Mouse (Mus musculus) gastrocnemius, postnatal 36 days (tissue): ENCODE results near the gene Krtap19-4. TPM values are rescaled to one million over a fixed set of nuclear protein-coding genes. Genes with fewer than 3 reads are reported as not detected.

Experiments used
- DNase-seq, 2 experiments: peaks; one replicate each; pipeline ENCODE4 v3.0.0; 2022
- intact Hi-C: fragments of 180-260 bp; cut with DNase I; formaldehyde crosslinking; loops from one replicate; pipeline ENCODE4 v1.15.1; 2025
- long read RNA-seq, 2 experiments: library from polyadenylated mRNA; stranded (forward); transcript quantifications; one replicate each; pipeline ENCODE4 v2.0.0; 2021
- total RNA-seq, 2 experiments: library from RNA; stranded (reverse); gene quantifications; 2 replicates each; pipeline ENCODE4 v1.2.3; 2021

Krtap19-4 gene
- not detected for total RNA-seq
- long read RNA-seq, experiment 1 = 0 reads
- long read RNA-seq, experiment 2 = 0 reads

- intact Hi-C loops = no loop called here
- DNase-seq = no peak
These were observed at the start of gene Krtap19-4 for GRCm38 (mm10) chr16:88884989-88885388. Krtap19-4 (minus strand) TSS chr16:88885089.

- intact Hi-C loops = no loop called here
These were observed 47.3 kb upstream of the Krtap19-4 start, which contains the start of gene Krtap19-9b for GRCm38 (mm10) chr16:88932165-88932564. Krtap19-9b (minus strand) TSS chr16:88932265.

GRCm38 (mm10) chr16:88896357-88896756 lies 11.5 kb upstream of the Krtap19-4 start, which contains the start of gene Krtap19-5:
Krtap19-5 (minus strand) TSS chr16:88896457.
- intact Hi-C loops = no loop called here
- no peak for DNase-seq

More at GRCm38 (mm10) chr16:88932165-88932564, 47.3 kb upstream of the Krtap19-4 start, which contains the start of gene Krtap19-9b:
- no peak for DNase-seq

DNA sequence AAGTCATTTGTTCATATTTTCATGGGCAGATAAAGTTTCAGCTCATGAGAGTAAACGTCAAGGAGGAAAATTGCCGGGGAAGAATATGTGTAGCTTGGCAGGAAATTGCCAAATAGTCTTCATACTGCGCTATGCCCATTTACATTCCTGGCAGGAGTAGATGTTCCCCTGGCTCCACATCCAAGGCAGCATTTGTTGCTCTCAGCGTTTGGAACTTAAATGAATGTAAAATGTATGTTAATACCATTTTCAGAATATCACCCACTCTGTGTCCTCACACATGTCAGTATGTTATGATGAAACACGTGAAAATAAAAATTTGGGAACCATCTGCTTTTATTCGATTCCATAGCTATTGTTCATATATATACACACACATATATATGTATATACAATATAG lies 2.0 kb upstream of the Krtap19-4 start:
- intact Hi-C loops = no loop called here
- no peak for DNase-seq

GRCm38 (mm10) chr16:88877938-88878337 lies 7.0 kb downstream of the Krtap19-4 start, which contains the start of gene Krtap19-3:
Krtap19-3 (minus strand) TSS chr16:88878038.
- no peak for DNase-seq
- intact Hi-C loops = no loop called here

DNA sequence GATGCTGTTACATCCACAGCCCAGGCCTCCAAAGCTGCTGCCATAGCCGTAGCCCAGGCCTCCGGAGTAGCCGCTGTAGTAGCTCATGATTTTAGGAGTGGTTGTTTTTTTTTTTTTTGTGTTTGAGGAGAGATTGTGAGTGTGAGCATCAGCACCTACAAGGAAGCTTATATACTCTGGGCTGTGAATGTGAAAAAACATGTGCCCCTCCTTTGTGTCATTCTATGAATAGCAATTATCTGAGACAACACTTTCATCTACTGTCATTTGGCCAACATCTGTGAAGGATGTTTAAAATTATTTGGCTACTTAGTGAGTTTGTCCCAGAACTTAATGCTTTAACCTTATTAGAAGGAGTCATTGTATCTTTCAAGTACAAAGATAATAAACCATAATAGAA lies 10.7 kb downstream of the Krtap19-4 start, which contains the start of gene Krtap19-2:
Gene Krtap19-2 (minus strand): TSS at position 101 of the 400 bp plus-strand sequence.
- intact Hi-C loops = no loop called here
- no peak for DNase-seq

GRCm38 (mm10) chr16:88869311-88869710 lies 15.6 kb downstream of the Krtap19-4 start, which contains the start of gene Krtap19-1:
Krtap19-1 (minus strand) TSS chr16:88869411.
- no peak for DNase-seq
- intact Hi-C loops = no loop called here

GRCm38 (mm10) chr16:88864887-88865407 lies 19.9 kb downstream of the Krtap19-4 start:
- DNase-seq = no peak
- intact Hi-C loops = no loop called here

DNA sequence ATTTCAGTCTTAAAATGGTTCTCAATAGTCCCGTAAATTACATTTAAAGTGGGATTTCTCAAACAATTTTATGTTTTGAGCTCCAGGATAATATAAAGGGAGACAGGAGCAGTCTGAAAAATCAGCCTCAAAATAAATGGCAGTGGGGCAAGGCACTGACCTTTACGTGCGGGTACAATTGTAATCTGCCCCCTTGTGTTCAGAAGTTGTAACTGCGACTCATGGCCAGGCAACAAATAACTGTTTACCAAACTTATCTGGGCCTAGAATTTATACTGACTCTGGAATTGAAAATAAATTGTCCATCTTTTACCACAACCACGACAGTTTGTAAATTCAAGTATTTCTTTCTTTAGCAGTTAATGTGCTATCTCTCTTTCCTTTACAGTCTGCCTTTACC lies 33.4 kb downstream of the Krtap19-4 start:
- intact Hi-C loops = loop anchor here (5.0 kb wide), 1 partner anchor 194 kb away; no protein-coding TSS in a partner anchor
- no peak for DNase-seq

DNA sequence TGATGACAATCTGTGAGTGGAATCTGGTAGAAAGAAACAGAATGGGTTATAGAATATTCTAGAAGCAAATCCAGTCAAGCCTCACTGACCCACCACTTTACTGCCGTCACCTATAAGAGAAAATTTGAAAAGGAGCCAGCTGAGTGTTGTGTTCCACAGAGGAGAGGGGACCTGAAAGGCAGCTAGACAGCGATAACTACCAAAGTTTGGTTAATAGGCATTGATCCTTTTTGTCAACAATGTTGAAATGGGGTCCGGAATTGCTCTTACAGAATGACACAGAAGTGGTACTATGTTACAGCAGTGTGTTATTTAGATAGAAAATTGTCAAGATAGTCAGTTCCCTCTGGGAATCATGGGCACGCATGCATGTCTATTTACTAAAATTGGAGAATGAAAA lies 36.3 kb downstream of the Krtap19-4 start:
- DNase-seq = no peak
- intact Hi-C loops = no loop called here

- intact Hi-C loops = no loop called here
- DNase-seq = no peak
These were observed 37.5 kb downstream of the Krtap19-4 start for GRCm38 (mm10) chr16:88847363-88847762.

Other genes starting within 250 kb of the Krtap19-4 start
- gene Krtap26-1, start 237.3 kb downstream of the Krtap19-4 start, total RNA-seq = not detected
- gene Krtap27-1, start 213.4 kb downstream of the Krtap19-4 start, total RNA-seq = not detected
- not detected for gene 2310061N02Rik, start 177.1 kb downstream of the Krtap19-4 start, total RNA-seq
- not detected for gene Krtap13-1, start 156.2 kb downstream of the Krtap19-4 start, total RNA-seq
- not detected for gene Krtap13, start 133.5 kb downstream of the Krtap19-4 start, total RNA-seq
- gene 2310034C09Rik, start 126.2 kb downstream of the Krtap19-4 start, total RNA-seq = not detected
- not detected for gene 2310057N15Rik, start 110.9 kb downstream of the Krtap19-4 start, total RNA-seq
- not detected for gene Gm5965, start 107.2 kb downstream of the Krtap19-4 start, total RNA-seq
- not detected for gene Gm20741, start 72.9 kb downstream of the Krtap19-4 start, total RNA-seq
- not detected for gene Krtap15, start 64.9 kb downstream of the Krtap19-4 start, total RNA-seq
- gene Krtap14, start 58.9 kb downstream of the Krtap19-4 start, total RNA-seq = not detected
- not detected for gene Krtap19-1, start 15.7 kb downstream of the Krtap19-4 start, total RNA-seq
- not detected for gene Krtap19-2, start 10.8 kb downstream of the Krtap19-4 start, total RNA-seq
- not detected for gene Krtap19-3, start 7.1 kb downstream of the Krtap19-4 start, total RNA-seq
- gene Krtap19-5, start 11.4 kb upstream of the Krtap19-4 start, total RNA-seq = not detected
- gene Krtap19-9b, start 47.2 kb upstream of the Krtap19-4 start, total RNA-seq = not detected
- not detected for gene Krtap16-3, start 77.8 kb upstream of the Krtap19-4 start, total RNA-seq
- gene Krtap22-2, start 125.7 kb upstream of the Krtap19-4 start, total RNA-seq = not detected
- gene Gm10229, start 130.2 kb upstream of the Krtap19-4 start, total RNA-seq = not detected
- not detected for gene Krtap6-1, start 146.6 kb upstream of the Krtap19-4 start, total RNA-seq
- not detected for gene Gm10228, start 156.4 kb upstream of the Krtap19-4 start, total RNA-seq
- gene Krtap6-5, start 162.8 kb upstream of the Krtap19-4 start, total RNA-seq = not detected
- not detected for gene 1110025L11Rik, start 178.9 kb upstream of the Krtap19-4 start, total RNA-seq
- gene Krtap6-3, start 198.9 kb upstream of the Krtap19-4 start, total RNA-seq = not detected